Mouse (Mus musculus): Measurements from ENCODE around the gene Slc16a11. TPM values are rescaled to one million over a fixed set of nuclear protein-coding genes. Genes with fewer than 3 reads are reported as not detected.

Gene Slc16a11
- polyA plus RNA-seq, 1 experiment from 2014 or later: 3.3 TPM

DNA sequence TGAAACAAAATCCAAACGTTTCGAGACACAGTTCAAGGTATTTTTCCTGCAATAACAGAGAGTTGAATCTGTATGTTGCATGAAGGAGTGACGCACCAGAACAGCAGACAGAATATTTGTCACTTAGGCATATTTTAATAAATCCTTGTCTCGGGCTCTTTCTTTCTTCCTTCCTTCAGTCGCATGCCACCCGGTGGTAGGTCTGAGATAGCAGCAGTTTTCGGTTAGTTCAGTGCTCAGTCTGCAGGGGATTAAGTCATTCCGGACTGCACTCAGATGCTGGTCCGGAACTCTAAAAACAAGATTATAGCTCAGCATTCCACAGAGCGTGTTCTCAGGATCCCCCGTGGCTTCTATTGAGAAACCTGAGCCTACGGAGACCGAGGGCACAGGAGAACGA is 33.2 kb upstream of the Slc16a11 start:
- 47% methylated on average over 14 of the region's 14 CpGs for WGBS
- no peaks in the 10 kb centered on the region for H3K4me1 ChIP-seq
- no peaks in the 10 kb centered on the region for H3K9me3 ChIP-seq
- H3K36me3 ChIP-seq: no peaks in the 10 kb centered on the region
- no peak overlapping the region for H3K9ac ChIP-seq
- no peak for ATAC-seq (ENCODE audit: low FRiP score, low read depth)
- no peaks in the 10 kb centered on the region for H3K27me3 ChIP-seq (replicated peaks)
- H3K4me2 ChIP-seq (replicated peaks): no peak overlapping the region
- H3K4me3 ChIP-seq: no peak overlapping the region
- no peak overlapping the region for H3K27ac ChIP-seq

- no peak for ATAC-seq (ENCODE audit: low FRiP score, low read depth)
- H3K4me1 ChIP-seq: no peaks in the 10 kb centered on the region
- 94% methylated on average over 4 of the region's 4 CpGs for WGBS
- no peak overlapping the region for H3K4me3 ChIP-seq
- H3K27ac ChIP-seq: no peak overlapping the region
- no peaks in the 10 kb centered on the region for H3K9me3 ChIP-seq
- no peak overlapping the region for H3K9ac ChIP-seq
- no peak overlapping the region for H3K4me2 ChIP-seq (replicated peaks)
- no peaks in the 10 kb centered on the region for H3K36me3 ChIP-seq
- no peaks in the 10 kb centered on the region for H3K27me3 ChIP-seq (replicated peaks)
Measured at GRCm38 (mm10) chr11:70180496-70180895, 32.1 kb upstream of the Slc16a11 start.

DNA sequence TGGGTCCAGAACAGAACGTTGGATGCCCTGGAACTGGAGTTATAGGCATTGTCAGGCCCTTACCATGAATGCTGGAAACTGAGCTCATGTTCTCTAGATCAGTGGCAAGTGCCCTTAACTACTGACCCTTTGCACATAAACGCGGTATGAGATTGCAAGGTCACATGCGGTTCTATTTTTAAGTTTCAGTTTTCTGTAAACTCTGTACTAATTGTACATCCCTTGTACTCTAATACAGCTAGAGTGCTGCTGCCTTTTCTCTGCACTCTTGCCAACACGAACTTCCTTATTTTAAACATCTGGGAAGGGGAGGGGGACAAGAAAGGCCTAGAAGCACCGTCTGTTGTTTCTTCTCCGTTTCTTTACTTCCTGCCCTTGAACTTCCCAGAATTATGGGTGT is 27.4 kb upstream of the Slc16a11 start:
- Histone ChIP-seq H3K4me2 (replicated peaks) (no peak overlapping the region), H3K4me3 (no peak overlapping the region), H3K4me1 (no peaks in the 10 kb centered on the region), H3K36me3 (no peaks in the 10 kb centered on the region), H3K27me3 (replicated peaks) (no peaks in the 10 kb centered on the region), H3K9ac (no peak overlapping the region), H3K27ac (no peak overlapping the region), H3K9me3 (no peaks in the 10 kb centered on the region)
- 84% methylated on average over 7 of the region's 7 CpGs for WGBS
- ATAC-seq (ENCODE audit: low FRiP score, low read depth): no peak

DNA sequence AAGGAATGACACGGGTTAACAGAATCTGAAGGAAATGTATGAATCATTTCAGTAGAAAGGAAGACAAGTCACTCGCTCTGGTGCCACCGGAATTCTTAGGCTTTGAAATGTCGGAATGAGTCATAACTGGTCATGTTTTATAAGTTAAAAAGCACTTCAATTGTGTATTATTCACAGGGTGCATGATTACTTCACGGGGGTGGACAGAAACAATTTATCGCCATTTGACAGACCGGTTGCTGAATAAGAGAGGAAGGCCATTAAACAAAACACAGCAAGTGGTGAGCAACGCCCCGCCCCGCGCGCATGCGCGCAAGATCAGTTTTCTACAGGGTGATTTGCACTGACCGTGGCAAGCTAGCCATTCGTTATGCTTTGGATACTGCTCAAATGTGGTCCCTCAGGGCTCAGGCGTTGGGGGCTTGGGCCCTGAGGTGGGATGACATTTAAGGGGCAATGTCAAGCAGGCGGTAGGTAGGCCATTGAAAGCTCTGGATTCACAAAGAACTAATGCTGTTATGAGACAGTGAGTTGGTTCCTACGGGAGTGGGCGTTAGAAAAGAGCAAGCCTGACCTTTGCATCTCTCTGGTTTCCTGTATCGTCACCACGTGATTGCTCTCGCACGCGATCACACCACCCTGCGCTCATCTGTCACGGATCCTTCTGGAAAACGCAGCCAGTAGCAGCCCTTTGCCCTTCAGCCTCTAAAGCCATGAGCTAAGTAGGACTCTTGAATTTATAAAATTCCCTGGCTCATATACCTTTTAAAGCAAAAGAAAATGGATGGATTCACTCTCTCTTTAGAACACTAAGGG is 23.0 kb upstream of the Slc16a11 start:
- H3K4me1 ChIP-seq: no peaks in the 10 kb centered on the region
- 74% methylated on average over 28 of the region's 28 CpGs for WGBS
- no peaks in the 10 kb centered on the region for H3K27me3 ChIP-seq (replicated peaks)
- no peaks in the 10 kb centered on the region for H3K9me3 ChIP-seq
- no peak overlapping the region for H3K4me3 ChIP-seq
- H3K36me3 ChIP-seq: no peaks in the 10 kb centered on the region
- peak overlapping the region; percentile 27; the same call in 1 of the 2 replicates for H3K4me2 ChIP-seq (replicated peaks)
- no peak for ATAC-seq (ENCODE audit: low FRiP score, low read depth)
- no peak overlapping the region for H3K9ac ChIP-seq
- H3K27ac ChIP-seq: no peak overlapping the region

GRCm38 (mm10) chr11:70191188-70191587 is 21.4 kb upstream of the Slc16a11 start:
- WGBS: 90% methylated on average over 6 of the region's 6 CpGs
- Histone ChIP-seq H3K4me1 (no peaks in the 10 kb centered on the region), H3K27me3 (replicated peaks) (no peaks in the 10 kb centered on the region), H3K4me2 (replicated peaks) (no peak overlapping the region), H3K9ac (no peak overlapping the region), H3K27ac (no peak overlapping the region), H3K36me3 (no peaks in the 10 kb centered on the region), H3K4me3 (no peak overlapping the region), H3K9me3 (no peaks in the 10 kb centered on the region)
- no peak for ATAC-seq (ENCODE audit: low FRiP score, low read depth)

DNA sequence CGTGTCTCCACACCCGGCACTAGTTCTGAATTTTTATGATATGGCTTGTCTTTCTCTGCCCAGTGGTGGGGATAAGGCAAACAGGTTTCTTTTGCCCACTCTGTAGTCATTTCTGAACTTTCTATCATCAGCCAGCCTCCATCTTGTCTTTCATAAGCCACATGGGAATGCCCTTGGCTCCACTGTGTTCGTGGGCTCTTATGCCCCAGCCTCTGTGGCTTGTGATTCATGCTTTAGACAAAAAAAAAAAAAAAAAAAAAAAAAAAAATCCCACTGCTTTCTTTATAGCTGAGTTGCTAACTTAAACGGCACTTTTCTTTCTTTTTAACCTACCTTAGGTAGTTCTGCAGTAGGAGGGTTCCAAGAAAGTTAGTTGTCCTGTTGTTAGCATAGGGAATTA is 20.4 kb upstream of the Slc16a11 start:
- Histone ChIP-seq H3K4me1 (no peaks in the 10 kb centered on the region), H3K9me3 (no peaks in the 10 kb centered on the region), H3K9ac (no peak overlapping the region), H3K4me2 (replicated peaks) (no peak overlapping the region), H3K27ac (no peak overlapping the region), H3K36me3 (no peaks in the 10 kb centered on the region), H3K27me3 (replicated peaks) (no peaks in the 10 kb centered on the region), H3K4me3 (no peak overlapping the region)
- ATAC-seq (ENCODE audit: low FRiP score, low read depth): no peak
- 82% methylated on average over 4 of the region's 4 CpGs for WGBS

DNA sequence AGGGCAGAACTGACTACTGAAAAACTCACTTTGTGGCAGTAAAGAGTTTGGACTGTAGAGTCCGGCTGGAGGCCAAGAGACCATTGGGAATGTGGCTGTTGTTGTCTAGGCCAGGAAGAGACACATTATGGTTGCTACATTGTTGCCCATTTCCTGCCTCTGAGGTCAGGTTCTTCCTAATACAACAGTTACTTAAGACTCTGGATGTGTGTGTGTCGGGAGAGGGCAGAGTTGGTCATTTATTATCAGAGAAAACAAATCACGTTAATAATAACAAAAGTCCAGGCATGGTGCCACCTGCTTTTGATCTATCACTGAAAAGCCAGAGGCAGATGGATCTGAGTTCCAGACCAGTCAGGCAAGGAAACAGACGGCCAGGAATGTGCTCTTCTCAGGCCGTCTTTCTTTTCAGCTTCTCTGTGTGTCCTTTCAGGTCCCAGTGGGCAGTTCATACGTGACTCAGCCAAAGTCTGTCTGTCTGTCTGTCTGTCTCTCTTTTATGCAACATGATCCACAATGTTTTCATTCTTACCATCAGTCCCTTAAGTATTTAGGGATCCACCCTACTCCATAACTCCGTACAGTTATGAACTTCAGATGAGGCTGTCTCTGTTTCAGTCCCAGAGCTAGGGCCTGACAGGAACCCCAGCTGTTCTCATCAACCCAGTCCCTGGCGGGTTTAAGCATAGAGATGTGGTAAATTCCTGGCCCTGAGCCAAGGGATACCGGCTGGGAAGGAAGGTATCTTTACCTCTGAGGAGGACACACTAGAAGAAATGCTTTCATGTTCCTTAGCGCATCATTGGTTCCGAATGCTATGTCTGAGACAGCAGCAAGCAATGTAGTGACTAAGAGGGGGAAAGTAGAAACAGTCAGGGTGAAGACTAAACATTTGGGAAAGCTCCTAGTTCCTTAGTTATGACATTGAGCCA is 18.9 kb upstream of the Slc16a11 start:
- H3K9me3 ChIP-seq: no peaks in the 10 kb centered on the region
- no peak overlapping the region for H3K9ac ChIP-seq
- H3K4me3 ChIP-seq: no peak overlapping the region
- H3K27me3 ChIP-seq (replicated peaks): no peaks in the 10 kb centered on the region
- H3K27ac ChIP-seq: no peak overlapping the region
- no peaks in the 10 kb centered on the region for H3K4me1 ChIP-seq
- H3K36me3 ChIP-seq: no peaks in the 10 kb centered on the region
- ATAC-seq (ENCODE audit: low FRiP score, low read depth): no peak
- WGBS: 66% methylated on average over 11 of the region's 11 CpGs
- H3K4me2 ChIP-seq (replicated peaks): no peak overlapping the region

DNA sequence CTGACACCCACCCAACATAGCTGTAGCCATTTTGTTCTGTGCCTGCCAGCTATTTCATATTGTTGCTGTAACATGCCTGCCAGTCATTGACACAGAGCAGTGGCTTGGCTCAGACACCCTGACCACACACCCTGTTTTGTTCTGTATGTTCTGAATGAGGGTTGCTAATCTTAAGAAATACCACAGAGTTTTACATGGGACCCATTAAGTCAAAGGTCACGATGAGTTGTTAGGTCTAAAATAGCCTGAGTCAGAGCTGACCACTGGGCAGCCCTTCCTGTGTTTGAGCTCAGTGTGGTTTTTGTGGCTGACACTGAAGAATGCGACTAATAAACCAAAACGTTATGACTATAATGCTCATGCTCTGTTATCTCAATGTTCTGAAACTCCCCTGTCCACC is 14.2 kb upstream of the Slc16a11 start:
- Histone ChIP-seq H3K9me3 (no peaks in the 10 kb centered on the region), H3K36me3 (no peaks in the 10 kb centered on the region), H3K27ac (no peak overlapping the region), H3K4me1 (no peaks in the 10 kb centered on the region), H3K27me3 (replicated peaks) (no peaks in the 10 kb centered on the region), H3K4me3 (no peak overlapping the region), H3K9ac (no peak overlapping the region), H3K4me2 (replicated peaks) (no peak overlapping the region)
- no peak for ATAC-seq (ENCODE audit: low FRiP score, low read depth)
- 82% methylated on average over 3 of the region's 3 CpGs for WGBS

GRCm38 (mm10) chr11:70199107-70199506 is 13.4 kb upstream of the Slc16a11 start:
- no peak overlapping the region for H3K9ac ChIP-seq
- H3K4me1 ChIP-seq: no peaks in the 10 kb centered on the region
- 86% methylated on average over 8 of the region's 8 CpGs for WGBS
- H3K36me3 ChIP-seq: no peaks in the 10 kb centered on the region
- H3K9me3 ChIP-seq: no peaks in the 10 kb centered on the region
- H3K4me2 ChIP-seq (replicated peaks): no peak overlapping the region
- ATAC-seq (ENCODE audit: low FRiP score, low read depth): no peak
- H3K27me3 ChIP-seq (replicated peaks): no peaks in the 10 kb centered on the region
- H3K27ac ChIP-seq: no peak overlapping the region
- no peak overlapping the region for H3K4me3 ChIP-seq

DNA sequence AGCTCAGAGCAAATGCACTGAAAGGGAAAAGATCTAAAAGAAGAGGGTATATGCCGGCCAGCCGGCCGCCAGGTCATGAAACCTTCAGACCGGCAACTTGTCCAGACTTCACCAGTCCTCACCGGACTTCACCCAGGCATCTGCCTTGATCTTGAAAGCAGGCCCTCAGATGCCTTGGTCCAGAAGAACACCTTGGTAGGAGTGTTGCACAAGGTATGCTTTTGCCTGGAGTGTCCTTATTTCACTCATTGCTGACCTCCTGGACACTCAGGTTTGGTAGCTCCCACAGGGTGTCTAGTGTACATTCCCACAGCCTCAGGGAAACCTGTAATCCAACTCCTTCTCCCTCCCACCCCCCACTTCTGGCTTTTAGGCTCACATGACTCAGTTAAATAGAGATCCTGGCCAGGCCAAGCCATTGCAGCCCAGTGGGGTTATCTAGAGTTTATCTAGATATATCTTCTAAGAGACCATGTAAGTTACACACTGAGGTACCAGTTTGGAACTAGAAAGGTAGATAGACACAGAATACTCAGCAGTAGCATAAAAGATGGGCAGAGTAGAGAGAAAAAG is 12.4 kb upstream of the Slc16a11 start:
- 87% methylated on average over 5 of the region's 5 CpGs for WGBS

GRCm38 (mm10) chr11:70201691-70202090 is 10.9 kb upstream of the Slc16a11 start:
- no peak for ATAC-seq (ENCODE audit: low FRiP score, low read depth)
- Histone ChIP-seq H3K9ac (no peak overlapping the region), H3K36me3 (no peaks in the 10 kb centered on the region), H3K27ac (no peak overlapping the region), H3K9me3 (no peaks in the 10 kb centered on the region), H3K27me3 (replicated peaks) (0 out of 2 replicates have a peak, but pooled peaks cover 2% of the 10 kb centered on the region), H3K4me1 (no peaks in the 10 kb centered on the region), H3K4me2 (replicated peaks) (no peak overlapping the region), H3K4me3 (no peak overlapping the region)
- WGBS: 40% methylated on average over 5 of the region's 5 CpGs

More for the DNA sequence above, 12.4 kb upstream of the Slc16a11 start:
- Histone ChIP-seq H3K4me2 (replicated peaks) (no peak overlapping the region), H3K4me1 (no peaks in the 10 kb centered on the region), H3K4me3 (no peak overlapping the region), H3K36me3 (no peaks in the 10 kb centered on the region), H3K9me3 (no peaks in the 10 kb centered on the region), H3K27ac (no peak overlapping the region), H3K9ac (no peak overlapping the region), H3K27me3 (replicated peaks) (no peaks in the 10 kb centered on the region)
- ATAC-seq (ENCODE audit: low FRiP score, low read depth): no peak

DNA sequence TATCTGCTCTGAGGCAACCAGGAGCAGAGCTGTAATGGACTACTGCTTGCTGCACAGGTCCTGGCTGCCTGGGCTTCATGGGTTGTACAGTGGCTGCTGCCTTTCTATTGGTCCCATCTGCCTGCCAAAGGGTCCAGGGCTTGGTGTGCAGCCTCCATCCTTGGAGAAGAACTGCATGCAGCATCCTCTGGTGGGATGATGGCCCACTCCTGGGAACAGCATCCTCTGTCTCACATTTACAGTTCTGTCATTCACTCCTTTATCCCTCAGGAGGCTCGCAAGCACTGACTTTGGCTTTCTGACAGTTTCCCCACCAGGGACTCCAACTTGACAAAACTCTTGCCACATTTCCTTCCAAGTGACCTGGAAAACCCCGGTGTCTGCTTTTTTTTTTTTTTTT is 5.8 kb upstream of the Slc16a11 start:
- H3K9me3 ChIP-seq: no peaks in the 10 kb centered on the region
- no peak overlapping the region for H3K4me3 ChIP-seq
- H3K4me2 ChIP-seq (replicated peaks): no peak overlapping the region
- ATAC-seq (ENCODE audit: low FRiP score, low read depth): no peak
- no peak overlapping the region for H3K27ac ChIP-seq
- 87% methylated on average over 2 of the region's 2 CpGs for WGBS
- H3K27me3 ChIP-seq (replicated peaks): 0 out of 2 replicates have a peak, but pooled peaks cover 2% of the 10 kb centered on the region
- H3K4me1 ChIP-seq: no peaks in the 10 kb centered on the region
- H3K9ac ChIP-seq: no peak overlapping the region
- no peaks in the 10 kb centered on the region for H3K36me3 ChIP-seq
